Mouse (Mus musculus): ENCODE measurements around the gene Habp4.

- TF ChIP-seq CTCF (IDR thresholded peaks at IDR 0.05; ENCODE audit: low read depth, low read length) = no peak
- TF ChIP-seq POLR2A (IDR thresholded peaks at IDR 0.05; ENCODE audit: insufficient read depth, low read length) = no peak
- no peak for TF ChIP-seq EP300 (IDR thresholded peaks at IDR 0.05; ENCODE audit: insufficient read depth, low read depth, low read length)
Observed at GRCm38 (mm10) chr13:64225738-64226137, 64.1 kb downstream of the Habp4 start.

All from ES-Bruce4 (cell line).